Mouse (Mus musculus) testis, adult 2 months (tissue): Measurements from ENCODE around the gene Lsm14a.

Experiments used
- CTCF ChIP-seq: fragments of 200-500 bp; IDR thresholded peaks from 2 replicates; pipeline ENCODE4 v1.5.1; 2012; ENCODE audit warnings: low read depth, mild to moderate bottlenecking, inconsistent platforms, low read length, moderate library complexity; ENCODE audit not compliant: control insufficient read depth, insufficient read depth, insufficient replicate concordance
- POLR2A ChIP-seq: fragments of 200-500 bp; IDR thresholded peaks from 2 replicates; pipeline ENCODE4 v1.6.1; 2012; ENCODE audit warnings: low read depth, mild to moderate bottlenecking, inconsistent platforms, low read length, moderate library complexity; ENCODE audit not compliant: control insufficient read depth

DNA sequence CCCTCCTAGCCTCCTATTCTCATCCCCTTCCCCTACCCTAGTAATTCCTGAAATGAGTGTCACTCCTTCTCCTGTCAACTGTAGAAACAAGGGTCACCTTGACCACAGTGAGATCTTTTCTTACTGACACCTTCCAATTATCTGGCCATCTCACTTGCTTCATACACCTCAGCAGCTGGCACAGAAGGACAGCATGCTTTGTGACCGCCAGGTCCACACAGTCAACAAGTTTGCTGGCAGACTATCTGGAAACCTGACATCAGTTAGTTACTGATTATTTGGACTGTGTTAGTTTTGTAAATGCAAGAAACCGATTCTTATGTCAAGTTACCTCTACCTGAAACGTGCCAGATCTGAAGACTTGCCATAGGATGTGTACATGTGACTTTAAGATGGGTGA is 97.0 kb downstream of the Lsm14a start:
- TF ChIP-seq CTCF (no peak), POLR2A (no peak)
